Mouse (Mus musculus): ENCODE results near the gene Mpo. TPM values are rescaled to one million over a fixed set of nuclear protein-coding genes. Genes with fewer than 3 reads are reported as not detected.

Mpo gene
- polyA plus RNA-seq, 1 experiment from 2014 or later = 3.7 TPM

- Histone ChIP-seq H3K36me3 (ENCODE audit: control insufficient read depth, insufficient read depth, low read length) (no peaks in the 10 kb centered on the region), H3K27ac (replicated peaks; ENCODE audit: low read depth, low read length) (no peak within 1 kb of the TSS), H3K9me3 (ENCODE audit: control insufficient read depth, low read length) (no peaks in the 10 kb centered on the region), H3K27me3 (ENCODE audit: control insufficient read depth, insufficient read depth, low read length) (peaks cover 60% of the 10 kb centered on the region), H3K4me2 (ENCODE audit: low read depth, severe bottlenecking) (peak within 1 kb of the TSS; percentile 26), H3K4me3 (ENCODE audit: low read depth, low read length) (no peak within 1 kb of the TSS; the same call in 1 of the 2 replicates), H3K9ac (ENCODE audit: low read length) (no peak within 1 kb of the TSS), H3K4me1 (ENCODE audit: control insufficient read depth, insufficient read depth, low read length) (peaks cover 13% of the 10 kb centered on the region)
- 10% methylated on average over 23 of the region's 23 CpGs for WGBS
- DNase-seq (ENCODE audit: low spot score) = no peak
- ATAC-seq (ENCODE audit: insufficient number of reproducible peaks, low FRiP score, low TSS enrichment, low read depth) = no peak
Measured at GRCm38 (mm10) chr11:87760301-87761081, 32.9 kb upstream of the Mpo start, which contains the start of gene Tspoap1. Gene Tspoap1, plus strand, starts transcription at chr11:87760541.

- Histone ChIP-seq H3K27me3 (ENCODE audit: control insufficient read depth, insufficient read depth, low read length) (peaks cover 66% of the 10 kb centered on the region), H3K4me3 (ENCODE audit: low read depth, low read length) (no peak overlapping the region), H3K4me1 (ENCODE audit: control insufficient read depth, insufficient read depth, low read length) (peaks cover 13% of the 10 kb centered on the region), H3K9ac (ENCODE audit: low read length) (no peak overlapping the region), H3K9me3 (ENCODE audit: control insufficient read depth, low read length) (no peaks in the 10 kb centered on the region), H3K36me3 (ENCODE audit: control insufficient read depth, insufficient read depth, low read length) (no peaks in the 10 kb centered on the region), H3K4me2 (ENCODE audit: low read depth, severe bottlenecking) (no peak overlapping the region), H3K27ac (replicated peaks; ENCODE audit: low read depth, low read length) (no peak overlapping the region)
- DNase-seq (ENCODE audit: low spot score) (no peak), ATAC-seq (ENCODE audit: insufficient number of reproducible peaks, low FRiP score, low TSS enrichment, low read depth) (no peak)
- WGBS = 71% methylated on average over 11 of the region's 11 CpGs
Measured at GRCm38 (mm10) chr11:87761181-87761721, 32.1 kb upstream of the Mpo start.

- H3K36me3 ChIP-seq (ENCODE audit: control insufficient read depth, insufficient read depth, low read length) = no peaks in the 10 kb centered on the region
- no peak overlapping the region for H3K4me3 ChIP-seq (ENCODE audit: low read depth, low read length)
- DNase-seq (ENCODE audit: low spot score) (no peak), ATAC-seq (ENCODE audit: insufficient number of reproducible peaks, low FRiP score, low TSS enrichment, low read depth) (no peak)
- H3K27ac ChIP-seq (replicated peaks; ENCODE audit: low read depth, low read length) = no peak overlapping the region
- H3K27me3 ChIP-seq (ENCODE audit: control insufficient read depth, insufficient read depth, low read length) = peaks cover 73% of the 10 kb centered on the region
- WGBS = 75% methylated on average over 14 of the region's 14 CpGs
- no peaks in the 10 kb centered on the region for H3K9me3 ChIP-seq (ENCODE audit: control insufficient read depth, low read length)
- peaks cover 13% of the 10 kb centered on the region for H3K4me1 ChIP-seq (ENCODE audit: control insufficient read depth, insufficient read depth, low read length)
- no peak overlapping the region for H3K9ac ChIP-seq (ENCODE audit: low read length)
- no peak overlapping the region for H3K4me2 ChIP-seq (ENCODE audit: low read depth, severe bottlenecking)
Measured at GRCm38 (mm10) chr11:87761806-87762701, 31.3 kb upstream of the Mpo start.

GRCm38 (mm10) chr11:87762702-87763385 lies 30.5 kb upstream of the Mpo start:
- Histone ChIP-seq H3K27me3 (ENCODE audit: control insufficient read depth, insufficient read depth, low read length) (peaks cover 73% of the 10 kb centered on the region), H3K9ac (ENCODE audit: low read length) (no peak overlapping the region), H3K27ac (replicated peaks; ENCODE audit: low read depth, low read length) (no peak overlapping the region), H3K9me3 (ENCODE audit: control insufficient read depth, low read length) (no peaks in the 10 kb centered on the region), H3K4me2 (ENCODE audit: low read depth, severe bottlenecking) (peak overlapping the region; percentile 93; the same call in 1 of the 2 replicates), H3K4me1 (ENCODE audit: control insufficient read depth, insufficient read depth, low read length) (peaks cover 13% of the 10 kb centered on the region), H3K4me3 (ENCODE audit: low read depth, low read length) (no peak overlapping the region), H3K36me3 (ENCODE audit: control insufficient read depth, insufficient read depth, low read length) (no peaks in the 10 kb centered on the region)
- ATAC-seq (ENCODE audit: insufficient number of reproducible peaks, low FRiP score, low TSS enrichment, low read depth) (no peak), DNase-seq (ENCODE audit: low spot score) (no peak)
- 35% methylated on average over 12 of the region's 12 CpGs for WGBS

GRCm38 (mm10) chr11:87763511-87763987 lies 29.8 kb upstream of the Mpo start:
- peak overlapping the region; percentile 40 for H3K4me3 ChIP-seq (ENCODE audit: low read depth, low read length)
- ATAC-seq (ENCODE audit: insufficient number of reproducible peaks, low FRiP score, low TSS enrichment, low read depth) = peak; percentile 48; the same call in 1 of the 2 replicates
- peak; percentile 68 for DNase-seq (ENCODE audit: low spot score)
- no peak overlapping the region for H3K27ac ChIP-seq (replicated peaks; ENCODE audit: low read depth, low read length)
- 2% methylated on average over 17 of the region's 17 CpGs for WGBS
- no peaks in the 10 kb centered on the region for H3K9me3 ChIP-seq (ENCODE audit: control insufficient read depth, low read length)
- H3K4me1 ChIP-seq (ENCODE audit: control insufficient read depth, insufficient read depth, low read length) = peaks cover 13% of the 10 kb centered on the region
- H3K36me3 ChIP-seq (ENCODE audit: control insufficient read depth, insufficient read depth, low read length) = no peaks in the 10 kb centered on the region
- H3K4me2 ChIP-seq (ENCODE audit: low read depth, severe bottlenecking) = peak overlapping the region; percentile 93
- peaks cover 73% of the 10 kb centered on the region for H3K27me3 ChIP-seq (ENCODE audit: control insufficient read depth, insufficient read depth, low read length)
- no peak overlapping the region; the same call in 1 of the 2 replicates for H3K9ac ChIP-seq (ENCODE audit: low read length)

GRCm38 (mm10) chr11:87763988-87764876 lies 29.1 kb upstream of the Mpo start:
- Histone ChIP-seq H3K9me3 (ENCODE audit: control insufficient read depth, low read length) (no peaks in the 10 kb centered on the region), H3K36me3 (ENCODE audit: control insufficient read depth, insufficient read depth, low read length) (no peaks in the 10 kb centered on the region), H3K4me1 (ENCODE audit: control insufficient read depth, insufficient read depth, low read length) (peaks cover 13% of the 10 kb centered on the region), H3K9ac (ENCODE audit: low read length) (peak overlapping the region; percentile 49), H3K4me3 (ENCODE audit: low read depth, low read length) (peak overlapping the region; percentile 40), H3K27me3 (ENCODE audit: control insufficient read depth, insufficient read depth, low read length) (peaks cover 73% of the 10 kb centered on the region), H3K4me2 (ENCODE audit: low read depth, severe bottlenecking) (peak overlapping the region; percentile 93), H3K27ac (replicated peaks; ENCODE audit: low read depth, low read length) (no peak overlapping the region)
- peak; percentile 49 for DNase-seq (ENCODE audit: low spot score)
- under 1% methylated on average over 62 of the region's 65 CpGs for WGBS
- ATAC-seq (ENCODE audit: insufficient number of reproducible peaks, low FRiP score, low TSS enrichment, low read depth) = peak; percentile 14; the same call in 1 of the 2 replicates

- ATAC-seq (ENCODE audit: insufficient number of reproducible peaks, low FRiP score, low TSS enrichment, low read depth) (no peak), DNase-seq (ENCODE audit: low spot score) (no peak)
- Histone ChIP-seq H3K4me1 (ENCODE audit: control insufficient read depth, insufficient read depth, low read length) (peaks cover 9% of the 10 kb centered on the region), H3K36me3 (ENCODE audit: control insufficient read depth, insufficient read depth, low read length) (no peaks in the 10 kb centered on the region), H3K27ac (replicated peaks; ENCODE audit: low read depth, low read length) (no peak overlapping the region), H3K4me3 (ENCODE audit: low read depth, low read length) (no peak overlapping the region), H3K9me3 (ENCODE audit: control insufficient read depth, low read length) (no peaks in the 10 kb centered on the region), H3K9ac (ENCODE audit: low read length) (no peak overlapping the region), H3K4me2 (ENCODE audit: low read depth, severe bottlenecking) (no peak overlapping the region), H3K27me3 (ENCODE audit: control insufficient read depth, insufficient read depth, low read length) (peaks cover 30% of the 10 kb centered on the region)
- WGBS = 87% methylated on average over 4 of the region's 4 CpGs
Measured at GRCm38 (mm10) chr11:87768745-87769144, 24.6 kb upstream of the Mpo start.

Measured in limb, embryonic 11.5 days (tissue).